Mouse (Mus musculus): ENCODE measurements around the gene Ctcf.

- TF ChIP-seq CTCF (IDR thresholded peaks at IDR 0.05) (no peak), EP300 (IDR thresholded peaks at IDR 0.05; ENCODE audit: insufficient read depth, low read depth, low read length) (no peak)
These were observed 16.2 kb upstream of the Ctcf start for GRCm38 (mm10) chr8:105620211-105620610.

Measured in heart, adult 2 months (tissue).